Mouse (Mus musculus) liver, embryonic 18 days (tissue): ENCODE data around the gene Tuba4a. TPM values are rescaled to one million over a fixed set of nuclear protein-coding genes. Genes with fewer than 3 reads are reported as not detected.

Experiments used
- polyA plus RNA-seq: library from polyadenylated mRNA; depleted of rRNA; stranded (reverse); fragments of >200 nt; gene quantifications from 2 replicates; pipeline ENCODE4 v1.2.3, GENCODE M21; 2012; rRNA removed

Tuba4a gene
- 103 and 117 TPM in 2 replicates for polyA plus RNA-seq

DNA sequence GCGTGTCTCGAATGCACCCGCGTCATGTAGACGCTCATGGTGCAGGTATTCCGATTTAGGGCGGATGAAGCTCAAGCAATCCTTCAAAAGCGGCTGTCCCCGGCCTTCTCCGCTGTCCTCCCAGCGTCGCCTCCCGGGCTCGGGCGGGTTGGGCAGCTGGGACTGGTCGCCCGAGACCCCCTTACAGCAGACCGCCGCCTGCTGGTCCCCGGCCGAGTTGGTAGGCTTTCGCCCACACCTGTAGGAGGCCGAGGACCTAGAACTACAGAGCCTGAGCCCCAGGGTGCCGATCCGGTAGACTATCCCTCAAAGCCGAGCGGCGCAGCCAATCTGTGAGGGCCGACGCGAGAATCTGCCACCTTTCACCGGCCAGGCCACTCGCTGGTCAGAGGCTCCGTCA, at the start of gene Tuba4a:
TSS of gene Tuba4a (minus strand) at position 335 of the 400 bp plus-strand sequence.

DNA sequence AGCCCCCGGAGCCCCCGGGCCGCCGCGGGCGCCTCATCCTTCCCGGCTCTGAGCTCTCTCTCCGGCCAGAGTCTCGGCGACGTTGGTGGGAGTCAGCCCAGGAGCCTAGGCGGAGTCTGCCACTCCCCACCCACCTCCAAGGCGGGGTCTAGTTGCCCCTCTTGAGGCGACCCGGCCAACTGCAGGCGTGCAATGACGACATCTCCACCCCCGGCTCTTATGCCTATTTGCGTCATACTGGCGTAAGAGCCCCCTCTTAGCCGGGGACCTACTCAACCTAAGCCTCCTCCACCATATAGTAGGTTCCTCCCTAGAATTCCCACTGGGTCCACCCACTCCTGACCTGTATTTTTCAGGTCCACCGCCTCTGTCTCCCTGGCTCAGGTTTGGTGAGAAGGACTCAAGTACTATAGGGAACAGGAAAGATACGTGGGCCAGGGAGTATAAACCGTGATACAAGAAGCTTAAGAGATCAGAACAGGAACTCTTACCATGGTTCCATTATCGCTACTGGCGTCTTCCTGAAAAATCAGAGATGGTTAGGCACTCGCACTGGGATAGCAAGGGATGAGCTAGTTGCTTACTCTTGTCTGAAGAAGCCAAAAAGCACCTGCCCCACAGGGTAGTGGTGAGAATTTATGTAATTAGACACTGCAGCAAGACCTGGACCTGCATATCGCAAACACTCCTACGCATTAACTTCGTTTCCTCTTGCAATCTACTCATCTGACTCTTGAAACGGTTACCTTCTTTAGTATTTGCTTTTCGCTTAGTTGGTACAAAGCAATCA, 44.6 kb upstream of the Tuba4a start, which contains the start of gene Ptprn:
TSS of gene Ptprn (minus strand) at position 412 of the 790 bp plus-strand sequence.

DNA sequence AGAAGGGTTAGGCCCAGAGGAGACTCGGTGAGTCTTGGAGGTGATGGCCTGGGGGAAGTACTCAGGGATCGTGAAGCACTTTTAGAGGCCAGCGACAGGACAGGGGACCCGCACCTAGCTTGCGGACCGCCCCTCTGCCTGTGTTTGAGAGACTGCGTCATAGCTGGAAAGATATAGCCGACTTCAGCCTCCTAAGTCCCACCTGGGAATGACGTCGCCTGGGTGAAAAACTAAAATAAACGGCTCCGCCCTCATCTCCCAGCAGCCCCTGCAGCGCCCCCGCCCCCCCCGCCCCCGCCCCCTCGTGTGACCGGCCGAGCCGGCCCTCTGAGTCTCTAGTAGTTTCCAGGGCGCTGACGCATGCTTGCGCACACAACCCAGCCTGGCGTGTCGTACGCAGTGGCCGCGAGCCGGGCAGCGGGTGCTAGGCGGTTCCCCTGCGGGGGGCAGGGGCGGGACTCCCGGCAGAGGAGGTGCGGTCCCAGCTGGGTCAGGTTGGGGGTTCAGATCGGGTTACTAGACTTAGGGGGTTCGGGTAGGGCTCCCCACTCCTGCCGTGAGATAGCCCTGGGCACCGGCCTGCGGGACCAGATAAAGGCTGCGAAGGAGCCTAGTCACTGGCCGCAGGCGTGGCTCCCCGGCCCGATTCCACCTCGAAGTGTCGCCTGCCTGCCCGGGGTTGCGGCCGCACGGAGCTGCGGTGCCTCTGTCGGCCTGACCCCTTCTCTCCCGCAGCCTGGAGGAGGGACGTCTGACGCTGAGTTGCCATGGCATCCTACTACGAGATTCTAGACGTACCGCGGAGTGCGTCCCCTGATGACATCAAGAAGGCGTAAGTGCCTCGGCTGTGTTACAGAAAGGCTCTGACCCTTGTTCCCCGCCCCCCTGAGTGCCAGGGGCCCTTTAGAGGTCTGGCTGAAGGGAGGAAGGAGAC, 16.7 kb upstream of the Tuba4a start, which contains the start of gene Dnajb2:
TSS of gene Dnajb2 (plus strand) at position 290 of the 934 bp plus-strand sequence.

DNA sequence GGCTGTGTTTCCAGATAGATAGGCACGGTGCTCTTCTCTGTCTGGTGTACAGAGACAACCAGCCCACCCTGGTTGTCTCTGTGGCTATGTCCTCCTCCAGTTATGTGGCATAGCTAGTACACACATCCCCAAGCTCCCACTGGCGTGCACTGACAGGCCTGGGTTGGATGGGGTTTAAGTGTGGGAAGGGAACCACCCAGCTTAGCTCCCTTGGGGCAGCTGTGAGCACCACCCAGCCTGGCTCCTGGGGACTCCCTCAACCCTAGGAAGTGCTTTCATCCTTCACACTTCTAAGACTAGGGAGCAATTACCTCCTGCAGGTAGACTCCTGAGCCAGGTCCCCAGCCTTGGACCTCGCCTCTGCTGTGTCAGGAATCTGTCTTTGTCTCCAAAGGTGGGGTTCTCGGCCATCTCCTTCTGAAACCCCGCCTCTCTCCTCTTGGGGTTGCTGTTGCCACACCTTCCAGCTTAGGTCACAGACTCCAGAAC, 12.0 kb upstream of the Tuba4a start, which contains the start of gene A630095N17Rik:
TSS of gene A630095N17Rik (minus strand) at position 439 of the 489 bp plus-strand sequence.

DNA sequence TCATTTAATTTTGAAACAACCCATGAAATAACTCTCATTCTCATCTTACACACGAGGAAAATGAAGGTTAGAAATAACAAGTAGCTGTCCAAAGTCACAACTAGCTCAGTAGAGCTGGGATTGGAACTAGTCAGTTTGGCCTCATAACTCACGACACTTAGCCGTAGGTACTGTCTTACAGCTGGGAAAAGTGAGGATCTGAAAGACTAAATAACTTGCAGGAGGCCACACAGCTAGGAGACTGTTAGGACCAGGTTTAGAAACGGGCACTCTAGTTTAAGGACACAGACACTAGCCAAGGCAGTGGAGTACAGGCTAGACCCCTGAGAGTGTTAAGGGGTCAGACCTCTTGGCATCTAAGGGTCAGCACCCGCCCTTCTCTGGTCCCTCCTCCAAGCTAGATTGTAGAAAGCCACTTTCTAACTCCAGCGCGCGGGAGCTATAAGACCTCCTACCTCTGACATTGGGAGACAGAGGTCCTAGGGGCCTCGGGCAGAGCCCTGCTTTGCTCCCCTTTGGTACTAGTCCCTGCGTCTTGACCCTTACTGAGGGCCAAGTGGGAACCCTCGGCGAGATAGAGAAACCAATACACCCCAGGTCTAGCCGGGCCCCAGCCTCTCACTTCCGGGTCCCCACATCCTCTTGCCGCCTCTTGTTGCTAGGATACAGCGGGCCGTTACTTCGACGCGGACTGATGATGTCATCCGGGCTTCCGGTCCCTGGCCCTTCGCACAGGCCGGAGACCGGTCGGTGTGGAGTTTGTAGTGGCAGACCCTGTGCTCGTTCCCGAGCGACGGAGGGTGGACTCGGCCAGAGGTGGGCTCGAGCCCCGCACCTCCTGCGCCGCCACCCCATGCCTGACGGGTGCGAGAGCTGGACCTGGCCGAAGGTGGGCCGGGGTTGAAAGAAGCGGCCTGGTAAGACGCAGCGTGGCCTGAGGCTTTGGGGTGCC, 9.3 kb downstream of the Tuba4a start, which contains the start of the genes Glb1l and Stk16:
TSS of gene Glb1l (minus strand) at position 678 of the 952 bp plus-strand sequence.
TSS of gene Stk16 (plus strand) at position 703 of the 952 bp plus-strand sequence.

DNA sequence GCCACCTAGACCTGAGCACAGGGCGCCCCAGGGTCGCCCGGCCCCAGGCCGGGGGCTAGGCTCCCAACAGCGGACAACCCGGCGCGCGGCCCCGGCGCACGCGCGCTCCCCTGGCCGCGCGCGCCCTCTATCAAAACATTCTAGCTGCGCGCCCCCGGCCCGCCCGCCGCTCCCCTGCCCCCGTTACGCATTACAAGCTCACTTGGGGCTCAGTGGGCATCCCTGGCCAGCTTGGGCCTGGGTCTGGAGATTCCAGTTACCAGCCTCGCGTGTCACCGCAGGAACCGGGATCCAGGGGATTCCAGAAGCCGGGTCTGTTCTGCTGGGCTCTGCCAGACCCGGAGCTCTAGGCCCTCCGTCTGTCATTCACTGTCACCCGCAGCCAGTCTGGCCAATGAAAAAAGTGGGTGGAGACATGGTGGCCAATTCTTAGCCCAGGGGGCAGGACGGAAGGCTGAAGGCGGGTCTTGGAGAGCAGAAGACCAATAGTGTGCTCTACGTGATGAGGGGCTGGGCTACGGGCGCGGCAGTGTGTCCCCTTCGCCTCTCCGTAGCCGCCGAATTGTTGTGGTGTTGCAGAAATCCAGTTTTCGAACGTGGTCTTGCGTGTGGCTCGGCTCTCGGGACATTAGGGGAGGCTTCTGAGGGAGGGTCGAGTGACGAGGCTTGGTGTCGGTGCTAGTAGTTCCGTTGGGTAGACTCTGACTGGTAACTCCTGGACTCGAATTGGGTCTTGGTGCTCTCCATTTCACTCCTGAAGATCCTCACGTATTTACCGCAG, 27.9 kb downstream of the Tuba4a start, which contains the start of the genes Ankzf1 and Atg9a:
TSS of gene Ankzf1 (plus strand) at position 530 of the 781 bp plus-strand sequence.
TSS of gene Atg9a (minus strand) at position 575 of the 781 bp plus-strand sequence.

DNA sequence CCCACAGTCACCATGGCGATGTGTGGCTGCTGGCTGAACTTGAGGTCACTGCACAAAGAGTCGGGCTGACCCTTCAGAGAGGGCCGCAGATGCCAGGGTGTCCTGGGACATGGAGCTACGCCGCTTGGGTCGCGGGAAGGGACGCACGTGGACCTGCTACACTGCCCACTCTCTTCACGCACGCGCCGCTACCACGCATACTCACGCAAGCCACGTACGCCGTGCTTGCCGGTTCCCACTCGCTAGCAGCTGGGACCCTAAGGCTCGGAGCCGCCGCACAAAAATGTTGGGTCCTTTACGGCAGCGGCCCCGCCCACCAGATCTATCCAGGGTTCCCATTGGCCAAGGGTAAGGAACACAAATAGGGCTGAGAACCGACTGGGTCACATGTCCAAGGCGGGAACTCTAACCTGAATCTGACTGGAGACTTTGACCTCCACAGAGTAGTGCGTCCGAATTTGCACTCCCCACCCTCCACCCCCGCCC, 39.5 kb downstream of the Tuba4a start, which contains the start of gene Abcb6:
TSS of gene Abcb6 (minus strand) at position 288 of the 486 bp plus-strand sequence.

DNA sequence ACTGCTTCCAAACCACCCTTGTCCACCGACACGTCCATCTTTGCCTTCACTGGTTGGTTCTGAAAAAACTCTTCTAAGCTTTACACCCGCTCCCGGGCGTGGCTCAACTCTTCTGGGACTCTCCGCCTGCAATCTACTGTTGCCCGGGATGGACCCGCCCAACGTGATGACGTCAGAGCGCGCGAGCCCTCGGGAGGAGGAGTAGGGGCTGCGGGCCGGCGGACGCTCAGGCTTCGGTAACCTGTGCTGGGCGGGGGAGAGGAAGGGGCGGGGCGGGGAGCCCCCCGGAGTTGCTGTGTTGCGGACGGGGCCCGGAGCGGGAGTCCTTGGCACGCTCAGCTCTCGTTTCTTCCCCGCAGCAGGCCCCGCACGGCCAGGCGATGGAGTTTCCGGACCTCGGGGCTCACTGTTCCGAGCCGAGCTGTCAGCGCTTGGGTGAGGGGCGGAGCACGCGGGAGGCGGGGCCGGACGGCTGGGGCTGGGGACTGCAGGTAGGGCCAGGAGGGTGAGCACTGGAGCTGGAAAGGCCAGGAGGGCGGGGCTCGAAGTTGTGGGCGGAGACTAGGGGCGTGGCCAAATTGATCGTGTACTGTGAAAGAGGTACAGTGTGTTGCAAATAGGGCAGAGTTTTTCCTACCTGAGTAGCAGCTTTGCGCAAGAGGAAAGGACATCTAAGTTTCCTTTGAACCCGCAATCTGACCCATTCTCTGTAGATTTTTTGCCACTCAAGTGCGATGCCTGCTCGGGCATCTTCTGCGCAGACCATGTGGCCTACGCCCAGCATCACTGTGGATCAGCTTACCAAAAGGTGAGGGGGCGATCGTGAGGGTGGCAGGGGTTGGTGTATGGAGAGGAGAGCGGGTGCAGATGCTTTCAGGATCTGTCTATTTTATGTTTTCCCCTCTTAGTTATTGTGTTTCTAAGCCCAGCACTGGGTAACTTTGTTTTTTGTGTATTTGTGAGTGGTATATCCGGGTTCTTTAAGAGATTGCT, 50.9 kb downstream of the Tuba4a start, which contains the start of gene Zfand2b:
TSS of gene Zfand2b (plus strand) at position 175 of the 993 bp plus-strand sequence.

Other genes with a start within 250 kb of the Tuba4a start
- gene Nhej1, start 94.7 kb downstream of the Tuba4a start, polyA plus RNA-seq: 2.2 and 2.3 TPM in 2 replicates
- gene Slc23a3, start 86.0 kb downstream of the Tuba4a start, polyA plus RNA-seq: 1.2 TPM in 2 replicates
- 26.9 and 31.0 TPM in 2 replicates for gene Cnppd1, start 77.2 kb downstream of the Tuba4a start, polyA plus RNA-seq
- 50.7 and 54.5 TPM in 2 replicates for gene Retreg2, start 77.1 kb downstream of the Tuba4a start, polyA plus RNA-seq
- gene Zfand2b, start 51.2 kb downstream of the Tuba4a start, polyA plus RNA-seq: 41.4 and 42.2 TPM in 2 replicates
- gene Abcb6, start 39.5 kb downstream of the Tuba4a start, polyA plus RNA-seq: 25.8 and 25.9 TPM in 2 replicates
- gene Ankzf1, start 27.7 kb downstream of the Tuba4a start, polyA plus RNA-seq: 11.0 and 13.7 TPM in 2 replicates
- gene Atg9a, start 27.7 kb downstream of the Tuba4a start, polyA plus RNA-seq: 22.2 and 26.3 TPM in 2 replicates
- 4.7 and 4.9 TPM in 2 replicates for gene Glb1l, start 9.1 kb downstream of the Tuba4a start, polyA plus RNA-seq
- gene Stk16, start 9.0 kb downstream of the Tuba4a start, polyA plus RNA-seq: 104 and 122 TPM in 2 replicates
- not detected in 2 replicates for gene A630095N17Rik, start 12.2 kb upstream of the Tuba4a start, polyA plus RNA-seq
- 20.3 and 23.9 TPM in 2 replicates for gene Dnajb2, start 16.5 kb upstream of the Tuba4a start, polyA plus RNA-seq
- gene Ptprn, start 44.6 kb upstream of the Tuba4a start, polyA plus RNA-seq: 0.10 TPM in 2 replicates
- not detected in 2 replicates for gene Resp18, start 58.5 kb upstream of the Tuba4a start, polyA plus RNA-seq
- gene Dnpep, start 98.1 kb upstream of the Tuba4a start, polyA plus RNA-seq: 61.8 and 63.4 TPM in 2 replicates
- 2.0 and 2.2 TPM in 2 replicates for gene Des, start 140.5 kb upstream of the Tuba4a start, polyA plus RNA-seq
- gene Speg, start 155.4 kb upstream of the Tuba4a start, polyA plus RNA-seq: 4.9 and 6.9 TPM in 2 replicates
- gene Gmppa, start 216.1 kb upstream of the Tuba4a start, polyA plus RNA-seq: 38.7 and 42.0 TPM in 2 replicates
- 0.01 and 0.03 TPM in 2 replicates for gene Asic4, start 230.6 kb upstream of the Tuba4a start, polyA plus RNA-seq